Mouse (Mus musculus): Measurements from ENCODE around the gene Rpl12. TPM values are rescaled to one million over a fixed set of nuclear protein-coding genes. Genes with fewer than 3 reads are reported as not detected.
A peak's percentile ranks its signal among the peaks of the same experiment; 100 is the strongest.
"Not testable (repeated sequence)": the region's sequence is repeated elsewhere in the genome, so short reads cannot be mapped to it uniquely, and the experiment has no call there.

Gene Rpl12
- total RNA-seq, 4 experiments from 2014 or later: 120 to 150 (median 129) TPM

DNA sequence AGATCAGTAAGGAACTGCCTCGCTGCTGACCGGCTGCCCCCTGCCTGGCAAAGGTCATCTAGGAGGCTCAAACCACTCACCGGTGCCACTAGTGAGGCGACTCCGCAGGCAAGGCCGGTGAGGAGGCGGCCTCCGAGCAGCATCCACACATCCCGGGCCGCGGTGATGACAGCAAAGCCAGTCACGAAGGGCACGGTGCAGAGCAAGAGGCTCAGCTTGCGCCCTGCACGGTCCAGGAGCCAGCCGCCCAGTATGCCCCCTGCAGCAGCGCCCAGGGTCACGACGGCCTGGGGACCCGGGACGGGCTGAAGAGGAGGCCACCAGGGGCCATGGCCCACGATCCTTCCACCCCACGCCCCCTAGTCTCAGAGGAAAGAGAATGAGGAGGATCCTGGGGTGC is 19.9 kb downstream of the Rpl12 start:
- DNase-seq (ENCODE audit: low spot score in 2 of 2): no peak

DNA sequence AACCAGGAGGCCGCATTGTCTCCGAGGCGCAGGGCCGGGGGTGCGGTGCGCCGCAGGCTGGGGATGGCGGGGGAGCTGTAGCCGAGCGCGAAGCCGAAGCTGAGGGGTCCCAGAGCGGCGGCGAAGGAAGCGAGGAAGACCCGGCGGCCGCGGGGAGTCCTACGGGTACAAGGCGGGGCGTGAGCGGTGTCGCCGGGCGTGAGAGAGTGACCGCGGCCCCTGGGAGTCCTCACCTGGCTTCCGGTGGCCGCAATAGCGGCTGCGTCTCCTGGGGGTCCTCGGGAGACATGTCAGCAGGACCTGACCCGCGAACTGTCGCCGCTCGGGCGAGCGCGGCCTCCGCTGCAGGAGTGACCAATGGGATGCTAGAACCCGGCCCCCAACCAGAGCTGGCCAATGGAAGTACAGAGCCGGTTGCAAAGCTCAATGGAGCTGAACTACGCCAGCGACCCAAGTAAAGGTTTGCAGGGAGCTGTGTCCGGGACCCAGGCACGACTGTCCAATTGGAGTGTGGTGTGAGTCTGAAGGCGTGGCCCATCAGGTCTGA is 20.4 kb downstream of the Rpl12 start, which contains the start of gene Slc2a8:
TSS of gene Slc2a8 (minus strand) at position 359 of the 547 bp plus-strand sequence.
- peak; percentile 93 for DNase-seq (ENCODE audit: low spot score in 2 of 2)

GRCm38 (mm10) chr2:32982700-32983099 is 21.3 kb downstream of the Rpl12 start:
- no peak for DNase-seq (ENCODE audit: low spot score in 2 of 2)

GRCm38 (mm10) chr2:32983617-32984016 is 22.3 kb downstream of the Rpl12 start:
- no peak for DNase-seq (ENCODE audit: low spot score in 2 of 2)

- no peak for DNase-seq (ENCODE audit: low spot score in 2 of 2)
Observed at GRCm38 (mm10) chr2:32985844-32986243, 24.5 kb downstream of the Rpl12 start.

DNA sequence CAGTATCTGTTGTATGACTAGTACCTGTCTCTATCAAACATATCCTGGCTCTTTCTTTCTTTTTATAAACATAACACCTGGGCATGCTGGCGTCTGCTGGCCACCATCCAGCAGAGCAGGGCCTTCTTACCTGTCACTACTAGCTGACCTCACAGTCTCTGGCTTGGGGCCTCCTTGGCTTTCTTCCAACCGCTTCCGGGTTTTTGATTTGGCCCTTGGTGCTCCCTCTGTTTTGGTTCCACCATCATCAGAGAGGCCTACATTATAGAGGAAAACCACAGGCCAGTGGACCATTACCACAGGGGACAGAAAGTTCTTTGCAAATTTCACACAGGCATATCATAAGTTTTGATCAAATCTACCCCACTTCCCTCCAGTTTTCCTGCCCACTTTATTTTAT is 28.0 kb downstream of the Rpl12 start:
- DNase-seq (ENCODE audit: low spot score in 2 of 2): no peak

DNA sequence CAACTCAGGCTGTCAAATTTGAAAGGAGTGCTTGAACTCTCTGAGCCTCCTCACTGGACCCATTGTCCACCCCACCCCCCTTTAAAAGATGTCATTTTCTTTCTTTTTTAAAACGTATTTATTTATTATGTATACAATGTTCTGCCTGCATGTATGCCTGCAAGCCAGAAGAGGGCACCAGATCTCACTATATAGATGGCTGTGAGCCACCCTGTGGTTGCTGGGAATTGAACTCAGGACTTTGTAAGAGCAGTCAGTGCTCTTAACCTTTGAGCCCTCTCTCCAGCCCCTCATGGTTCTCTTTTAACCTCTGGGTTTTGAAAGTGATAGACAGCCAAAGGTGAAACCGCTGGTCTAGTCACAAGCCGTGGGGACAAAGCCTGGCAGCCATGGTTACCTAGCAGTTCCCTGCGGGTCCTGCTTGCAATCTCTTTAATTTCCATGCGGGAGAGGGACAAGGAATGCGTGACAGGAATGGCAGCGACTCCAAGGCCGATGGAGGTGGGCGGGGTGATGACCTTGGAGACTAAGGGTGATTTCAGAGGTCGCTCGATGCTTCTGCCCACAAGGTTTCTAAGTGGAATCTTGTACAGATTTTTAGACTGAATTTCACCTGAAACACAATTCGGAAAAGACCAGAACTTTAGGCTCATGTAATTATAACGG is 28.9 kb downstream of the Rpl12 start:
- no peak for DNase-seq (ENCODE audit: low spot score in 2 of 2)

GRCm38 (mm10) chr2:32992130-32992529 is 30.8 kb downstream of the Rpl12 start:
- DNase-seq (ENCODE audit: low spot score in 2 of 2): no peak

DNA sequence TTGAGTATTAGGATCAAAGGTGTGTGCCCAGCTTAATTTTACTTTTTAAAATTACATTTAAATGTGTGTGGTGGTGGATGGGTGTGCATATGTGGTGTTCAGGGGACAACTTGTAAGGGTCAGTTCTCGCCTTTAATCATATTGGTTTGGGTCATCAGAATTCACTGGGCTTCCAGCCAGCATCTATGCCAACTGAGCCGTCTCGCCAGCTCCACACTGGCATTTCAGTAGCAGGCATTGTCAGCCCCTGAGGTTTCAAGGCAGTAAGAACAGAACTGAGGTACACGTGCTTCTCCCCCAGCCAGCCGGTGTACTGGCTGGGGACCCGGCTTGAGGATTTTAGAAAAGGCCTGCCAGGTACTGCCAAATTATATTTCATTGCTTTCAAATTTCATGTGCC is 35.7 kb downstream of the Rpl12 start:
- DNase-seq (ENCODE audit: low spot score in 2 of 2): no peak

GRCm38 (mm10) chr2:32997792-32998191 is 36.4 kb downstream of the Rpl12 start:
- no peak for DNase-seq (ENCODE audit: low spot score in 2 of 2)

DNA sequence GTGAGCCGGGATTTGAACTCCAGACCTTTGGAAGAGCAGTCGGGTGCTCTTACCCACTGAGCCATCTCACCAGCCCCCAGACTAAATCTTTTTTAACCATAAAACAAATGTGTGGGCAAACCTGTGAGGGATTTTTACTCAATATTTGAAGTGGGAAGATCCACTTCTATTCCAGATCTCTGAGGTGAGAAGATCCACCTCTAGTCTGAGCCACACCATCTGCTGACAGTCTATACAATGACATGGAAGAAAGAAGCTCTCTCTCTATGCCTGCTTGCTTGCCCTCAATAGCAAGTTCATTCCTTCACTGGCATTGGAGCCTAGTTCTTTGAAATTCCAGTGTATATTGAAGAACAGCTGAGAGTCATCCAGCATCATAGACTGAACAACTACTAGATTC is 38.4 kb downstream of the Rpl12 start:
- DNase-seq (ENCODE audit: low spot score in 2 of 2): no peak

- no peak for DNase-seq (ENCODE audit: low spot score in 2 of 2)
Observed at GRCm38 (mm10) chr2:33002144-33002543, 40.8 kb downstream of the Rpl12 start.

DNA sequence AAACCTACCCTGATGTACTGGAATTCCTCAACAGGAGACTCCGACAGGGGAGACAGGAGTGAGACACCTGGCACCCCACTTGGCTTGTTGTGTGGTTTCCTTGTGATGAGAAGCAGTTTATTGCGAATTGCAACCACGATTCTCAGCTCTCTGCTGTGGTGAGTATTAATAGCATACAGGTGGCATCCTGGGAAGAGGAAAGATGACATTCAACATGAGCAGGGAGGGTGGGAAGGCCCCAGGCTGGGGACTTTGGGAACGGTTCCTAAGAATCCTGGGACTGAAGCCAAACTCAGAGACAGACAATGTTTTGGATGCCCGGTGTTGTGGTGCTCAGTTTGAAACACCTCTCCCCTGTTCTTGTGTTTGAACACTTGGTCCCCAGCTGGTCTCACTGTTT is 43.7 kb downstream of the Rpl12 start:
- no peak for DNase-seq (ENCODE audit: low spot score in 2 of 2)

GRCm38 (mm10) chr2:33009055-33009454 is 47.7 kb downstream of the Rpl12 start:
- not testable (repeated sequence) for DNase-seq (ENCODE audit: low spot score in 2 of 2)

DNA sequence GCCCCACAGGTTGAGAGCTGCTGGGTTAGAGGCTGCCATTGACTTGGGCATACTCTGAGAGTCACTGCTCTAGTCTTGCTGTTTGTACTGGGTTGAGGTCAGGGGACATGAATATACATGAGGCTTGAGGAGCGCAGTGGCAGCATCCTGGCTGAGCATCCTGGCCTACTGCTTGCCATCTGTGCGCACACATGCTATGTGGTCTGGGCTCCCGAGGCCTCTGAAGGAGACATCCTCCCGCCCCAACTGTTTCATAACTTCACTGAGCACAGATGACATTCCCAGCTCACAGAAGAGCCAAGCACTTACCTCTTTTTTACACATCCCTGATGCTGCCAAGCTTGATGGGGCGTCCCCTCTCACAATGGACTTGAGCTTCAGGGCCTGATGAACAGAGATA is 53.5 kb downstream of the Rpl12 start:
- DNase-seq (ENCODE audit: low spot score in 2 of 2): peak; percentile 45 to 48

Other genes with a start within 250 kb of the Rpl12 start
- 100 to 1,000 TPM; 102 to 129 (median 111) TPM for gene Cdk9, start 248.5 kb upstream of the Rpl12 start, total RNA-seq (2022)
- 10 to 100 TPM; 18.5 to 23.8 (median 21.0) TPM for gene Sh2d3c, start 240.5 kb upstream of the Rpl12 start, total RNA-seq (2022)
- gene 6330409D20Rik, start 220.5 kb upstream of the Rpl12 start, total RNA-seq (2022): 1 to 10 TPM in 3 of 4 experiments, under 1 TPM in 1; 0.92 to 2.1 (median 1.5) TPM
- 10 to 100 TPM; 28.6 to 33.5 (median 31.1) TPM for gene Tor2a, start 204.3 kb upstream of the Rpl12 start, total RNA-seq (2022)
- gene Ttc16, start 185.9 kb upstream of the Rpl12 start, total RNA-seq (2022): 1 to 10 TPM in 2 of 4 experiments, under 1 TPM in 2; 0.52 to 1.6 (median 1.1) TPM
- gene Ptrh1, start 185.8 kb upstream of the Rpl12 start, total RNA-seq (2022): 1 to 10 TPM; 4.5 to 7.0 (median 5.8) TPM
- gene Cfap157, start 177.1 kb upstream of the Rpl12 start, total RNA-seq (2022): 1 to 10 TPM in 3 of 4 experiments, under 1 TPM in 1; 0.66 to 1.9 (median 1.2) TPM
- 100 to 1,000 TPM; 583 to 634 (median 610) TPM for gene Stxbp1, start 114.3 kb upstream of the Rpl12 start, total RNA-seq (2022)
- 10 to 100 TPM; 21.8 to 39.3 (median 32.1) TPM for gene Fam129b, start 85.4 kb upstream of the Rpl12 start, total RNA-seq (2022)
- 10 to 100 TPM; 35.1 to 39.9 (median 38.6) TPM for gene Lrsam1, start 55 bp downstream of the Rpl12 start, total RNA-seq (2022)
- gene Slc2a8, start 20.5 kb downstream of the Rpl12 start, total RNA-seq (2022): 10 to 100 TPM; 19.7 to 23.1 (median 21.8) TPM
- gene Garnl3, start 170.1 kb downstream of the Rpl12 start, total RNA-seq (2022): 10 to 100 TPM; 36.0 to 49.4 (median 43.5) TPM

Data from layer of hippocampus, adult 8-10 months (tissue).